Mouse (Mus musculus): ENCODE measurements at regions not wholly inside any gene's neighbourhood (a gene's known extent, or its start where the extent isn't known, plus 50 kb on each side); places are given as distances from the start of the nearest gene placed in this dataset.

DNA sequence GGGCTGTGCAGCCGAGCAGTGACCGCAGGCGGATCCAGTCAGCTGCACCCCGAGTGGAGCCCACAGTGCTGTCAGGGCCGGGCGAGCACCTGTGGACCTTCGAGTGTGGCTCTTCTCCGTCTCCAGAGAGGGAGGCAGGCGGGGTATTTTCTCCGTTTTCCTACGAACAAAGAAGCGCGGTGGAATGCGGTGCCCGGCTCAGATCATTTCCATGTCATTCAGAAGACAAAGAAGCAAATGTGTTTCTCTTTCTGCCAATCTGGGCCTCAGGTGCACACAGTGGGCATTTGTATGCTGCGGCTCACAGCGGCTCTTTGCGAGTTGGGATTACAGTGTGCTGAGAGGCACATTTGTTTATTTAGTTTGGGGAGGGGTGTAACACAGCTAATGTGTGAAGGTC, 483.1 kb downstream of the Ajap1 start:
- TF ChIP-seq POLR2A (IDR thresholded peaks at IDR 0.05; ENCODE audit: extremely low read depth, insufficient read depth, low read length) (no peak), CTCF (IDR thresholded peaks at IDR 0.05; ENCODE audit: low read depth, low read length) (no peak)

Measured in liver, adult 2 months (tissue).